ENCODE assay signal across 10 mouse cellular contexts in the genomic region with DNA sequence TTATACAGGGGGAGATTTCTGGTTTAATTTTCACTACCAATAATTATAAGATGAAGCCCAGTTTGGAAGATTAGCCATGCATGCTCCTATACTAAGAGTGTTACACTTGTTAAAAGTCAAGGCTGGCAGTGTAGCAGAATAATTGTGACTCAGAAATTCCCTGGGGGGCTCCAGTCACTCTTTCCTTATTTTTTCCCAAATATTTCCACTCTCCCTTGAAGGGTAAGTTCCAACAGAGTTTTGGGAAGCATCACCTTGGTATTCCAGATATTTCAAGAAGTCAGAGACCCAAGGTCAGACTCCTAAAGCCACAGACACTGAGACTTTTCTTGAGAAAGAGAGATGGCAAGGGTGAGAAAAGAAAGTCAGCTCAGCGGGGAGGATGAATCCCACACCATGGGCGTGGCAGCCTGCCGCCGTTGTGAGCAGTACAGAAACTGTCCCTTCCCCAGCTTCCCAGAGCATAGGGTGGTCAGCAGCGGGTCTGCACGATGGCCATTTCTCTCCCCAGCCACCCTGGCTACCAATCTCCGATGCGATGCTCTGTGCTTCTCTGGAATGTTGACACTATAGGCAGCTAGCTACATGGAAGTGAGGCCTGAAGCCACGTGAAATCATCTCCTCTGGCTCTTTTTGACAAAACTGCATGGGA. TPM values are rescaled to one million over a fixed set of nuclear protein-coding genes. Genes with fewer than 3 reads are reported as not detected.
DNase-seq lines count a peak whose midpoint lies in the region; ATAC-seq and TF ChIP-seq lines count a peak whose summit lies in the region.
"Had no signal": no experiment of that assay in that cellular context is flagged by ENCODE, and none has a peak within 500 bp of the region (broad histone marks: within the 10 kb centered on the region; RNA-seq: fewer than 3 reads in every experiment).

No protein-coding gene starts in this region.

- no peaks in the 10 kb centered on the region for H3K36me3 ChIP-seq in kidney, postnatal 0 days (ENCODE audit: insufficient read depth, low read length)
- no peaks in the 10 kb centered on the region for H3K36me3 ChIP-seq in ES-E14 (ENCODE audit: control insufficient read depth, insufficient read depth, low read length, poor library complexity, severe bottlenecking)
- no peaks in the 10 kb centered on the region for H3K36me3 ChIP-seq in embryonic facial prominence, embryonic 13.5 days
- H3K36me3 ChIP-seq in limb, embryonic 12.5 days, result no peaks in the 10 kb centered on the region
- no peaks in the 10 kb centered on the region for H3K36me3 ChIP-seq in forebrain, embryonic 10.5 days (replicated peaks)

- peak; percentile 16 for DNase-seq in kidney, postnatal 0 days (ENCODE audit: low spot score)
- DNase-seq in kidney, adult 9 months, result no peak
- no peak for DNase-seq in ES-E14 (ENCODE audit: low read depth, low spot score)
- no peak for DNase-seq in left cerebral cortex, postnatal 25 days (ENCODE audit: low spot score in 2 of 2)
- no peak for DNase-seq in thymus, postnatal 4 days
- no peak for DNase-seq in forebrain, embryonic 10.5 days (ENCODE audit: extremely low spot score, low spot score)
- DNase-seq: cerebellum, postnatal 14 days had no signal

- in situ Hi-C loops in ES-E14 (cut with MboI; ENCODE audit: low sequenced_read_pairs in 2 of 2, unreplicated experiment in 2 of 2), result no loop called here

- peak overlapping the region; percentile 52 for H3K4me2 ChIP-seq in kidney, postnatal 0 days (ENCODE audit: low read length)
- H3K4me2 ChIP-seq in embryonic facial prominence, embryonic 13.5 days, result peak overlapping the region; percentile 53
- H3K4me2 ChIP-seq in limb, embryonic 12.5 days, result peak overlapping the region; percentile 54; the same call in 1 of the 2 replicates

- no peak overlapping the region for H3K4me3 ChIP-seq in kidney, postnatal 0 days (replicated peaks; ENCODE audit: low read depth, low read length)
- H3K4me3 ChIP-seq in ES-E14 (ENCODE audit: insufficient read depth in 1 of 2, low read depth in 1 of 2, low read length in 2 of 2, poor library complexity in 1 of 2, severe bottlenecking in 1 of 2), result no peak overlapping the region
- H3K4me3 ChIP-seq in embryonic facial prominence, embryonic 13.5 days, result no peak overlapping the region
- no peak overlapping the region for H3K4me3 ChIP-seq in limb, embryonic 12.5 days (replicated peaks)
- H3K4me3 ChIP-seq in forebrain, embryonic 10.5 days, result no peak overlapping the region

- H3K27ac ChIP-seq in kidney, postnatal 0 days, result no peak overlapping the region
- 0 out of 2 replicates have a peak overlapping the region, but pooled peaks have one; percentile 24 for H3K27ac ChIP-seq in ES-E14 (ENCODE audit: insufficient read depth, low read depth, low read length, poor library complexity, severe bottlenecking)
- no peak overlapping the region for H3K27ac ChIP-seq in embryonic facial prominence, embryonic 13.5 days
- no peak overlapping the region for H3K27ac ChIP-seq in limb, embryonic 12.5 days
- no peak overlapping the region for H3K27ac ChIP-seq in forebrain, embryonic 10.5 days

- H3K9me3 ChIP-seq in kidney, postnatal 0 days (replicated peaks; ENCODE audit: low read length), result no peaks in the 10 kb centered on the region
- no peaks in the 10 kb centered on the region for H3K9me3 ChIP-seq in ES-E14 (ENCODE audit: control insufficient read depth, insufficient read depth, low read depth, low read length)
- no peaks in the 10 kb centered on the region for H3K9me3 ChIP-seq in embryonic facial prominence, embryonic 13.5 days
- H3K9me3 ChIP-seq in limb, embryonic 12.5 days, result no peaks in the 10 kb centered on the region
- H3K9me3 ChIP-seq in forebrain, embryonic 10.5 days, result no peaks in the 10 kb centered on the region

- no peaks in the 10 kb centered on the region for H3K27me3 ChIP-seq in kidney, postnatal 0 days (ENCODE audit: insufficient read depth, low read length)
- peaks cover 8% of the 10 kb centered on the region for H3K27me3 ChIP-seq in embryonic facial prominence, embryonic 13.5 days
- H3K27me3 ChIP-seq in limb, embryonic 12.5 days, result peaks cover 11% of the 10 kb centered on the region
- peaks cover 9% of the 10 kb centered on the region; the same call in 1 of the 2 replicates for H3K27me3 ChIP-seq in forebrain, embryonic 10.5 days (ENCODE audit: poor library complexity, severe bottlenecking)

- H3K9ac ChIP-seq in kidney, postnatal 0 days (ENCODE audit: low read depth, low read length), result no peak overlapping the region
- no peak overlapping the region for H3K9ac ChIP-seq in ES-E14 (ENCODE audit: insufficient read depth, low read depth, low read length, poor library complexity, severe bottlenecking)
- 0 out of 2 replicates have a peak overlapping the region, but pooled peaks have one; percentile 3 for H3K9ac ChIP-seq in embryonic facial prominence, embryonic 13.5 days
- H3K9ac ChIP-seq in limb, embryonic 12.5 days (replicated peaks), result no peak overlapping the region

- H3K4me1 ChIP-seq in kidney, postnatal 0 days (replicated peaks; ENCODE audit: insufficient read depth, low read length), result peaks cover 15% of the 10 kb centered on the region
- H3K4me1 ChIP-seq in ES-E14 (ENCODE audit: control insufficient read depth in 2 of 2, insufficient read depth in 2 of 2, low read length in 2 of 2, poor library complexity in 1 of 2), result peaks cover 0 to 10% of the 10 kb centered on the region in 2 experiments; a peak in 3 of 4 replicates
- H3K4me1 ChIP-seq in embryonic facial prominence, embryonic 13.5 days, result peaks cover 15% of the 10 kb centered on the region
- H3K4me1 ChIP-seq in limb, embryonic 12.5 days (replicated peaks), result peaks cover 12% of the 10 kb centered on the region; the same call in 1 of the 2 replicates
- peaks cover 12% of the 10 kb centered on the region for H3K4me1 ChIP-seq in forebrain, embryonic 10.5 days

- TF ChIP-seq CTCF in kidney, postnatal 0 days (IDR thresholded peaks at IDR 0.05; ENCODE audit: low read depth), result no peak

- 12% methylated on average over 9 of the region's 9 CpGs for WGBS in kidney, postnatal 0 days
- WGBS in embryonic facial prominence, embryonic 13.5 days, result 19% methylated on average over 9 of the region's 9 CpGs
- 11% methylated on average over 9 of the region's 9 CpGs for WGBS in limb, embryonic 12.5 days
- WGBS in forebrain, embryonic 10.5 days, result 20% methylated on average over 9 of the region's 9 CpGs

- intact Hi-C loops in left cerebral cortex, postnatal 25 days (cut with DNase I), result no loop called here

- ATAC-seq in kidney, postnatal 0 days (replicated peaks; ENCODE audit: low FRiP score, low read depth), result 0 out of 2 replicates have a peak, but pooled peaks have one; percentile 14
- ATAC-seq in embryonic facial prominence, embryonic 13.5 days (ENCODE audit: insufficient number of reproducible peaks, insufficient read depth, low FRiP score, low TSS enrichment, low read depth), result no peak
- no peak for ATAC-seq in limb, embryonic 12.5 days (ENCODE audit: insufficient number of reproducible peaks, insufficient read depth, low FRiP score, low TSS enrichment, low read depth)

TF ChIP-seq in ES-E14, 5 proteins besides CTCF, POLR2A, EP300 and RAD21:
- TF ChIP-seq MAFK (IDR thresholded peaks at IDR 0.05; ENCODE audit: insufficient read depth, low read depth, low read length), result no peak
- no peak for TF ChIP-seq HCFC1 (IDR thresholded peaks at IDR 0.05; ENCODE audit: borderline replicate concordance, insufficient read depth, low read length)
- TF ChIP-seq ZNF384 (IDR thresholded peaks at IDR 0.05; ENCODE audit: low read depth, low read length), result no peak
- no peak for TF ChIP-seq ZC3H11A (IDR thresholded peaks at IDR 0.05; ENCODE audit: borderline replicate concordance, low read depth, low read length)
- no peak for TF ChIP-seq CHD2 (IDR thresholded peaks at IDR 0.05; ENCODE audit: low read depth, low read length)
TF ChIP-seq in ES-E14: peak in this region for 0.

RNA-seq across cellular contexts. Expression of gene Rasgrp3, which starts 28.8 kb away (rescaled TPM):
- 15.9 and 18.8 TPM in 2 replicates for polyA plus RNA-seq in kidney, postnatal 0 days (2015; fragmentation: Nextera tagmentation; extraction: Ambion mirVana)
- 0.16 and 0.85 TPM in 2 replicates for total RNA-seq in ES-E14 (2012; rRNA removed)
- 10.1 and 10.7 TPM in 2 replicates for polyA plus RNA-seq in embryonic facial prominence, embryonic 13.5 days (2015; fragmentation: Nextera tagmentation; extraction: Ambion mirVana)
- polyA plus RNA-seq in limb, embryonic 12.5 days (2016; fragmentation: Nextera tagmentation; extraction: Ambion mirVana), result 6.4 and 7.4 TPM in 2 replicates
- total RNA-seq in left cerebral cortex, postnatal 25 days (2021), result 10 to 100 TPM; 10.4 to 10.9 TPM
- 5.5 and 6.6 TPM in 2 replicates for polyA plus RNA-seq in forebrain, embryonic 10.5 days (2016; fragmentation: Nextera tagmentation; extraction: Ambion mirVana)
- total RNA-seq: MEL had no signal
